Mouse (Mus musculus) CH12.LX (cell line): ENCODE results near the gene Lactbl1. TPM values are rescaled to one million over a fixed set of nuclear protein-coding genes. Genes with fewer than 3 reads are reported as not detected.

Source experiments
- DNase-seq: peaks from one replicate; pipeline ENCODE4 v3.0.0-alpha.2; 2013; ENCODE audit errors: extremely low read depth
- H3K27ac ChIP-seq: 2 replicates; pipeline ENCODE4 v1.5.1; 2012; ENCODE audit warnings: low read depth, mild to moderate bottlenecking, control low read depth, moderate library complexity; ENCODE audit not compliant: insufficient read depth
- H3K27me3 ChIP-seq: replicated peaks from 2 replicates; pipeline ENCODE3; 2012; ENCODE audit warnings: inconsistent platforms
- H3K36me3 ChIP-seq, 2 experiments: replicated peaks in 1 of 2; 2 replicates each; pipeline versions ENCODE3 to v1.6.1; 2012; ENCODE audit warnings: inconsistent platforms in 1 of 2, low read length in 1 of 2, mild to moderate bottlenecking in 1 of 2, mixed read lengths in 1 of 2, moderate library complexity in 1 of 2; ENCODE audit not compliant: control insufficient read depth in 1 of 2, insufficient read depth in 1 of 2
- H3K4me1 ChIP-seq, 2 experiments: 2 replicates each; pipeline ENCODE4 v1.6.1; 2012; ENCODE audit warnings: inconsistent platforms in 1 of 2, moderate library complexity in 1 of 2; ENCODE audit not compliant: insufficient read depth in 2 of 2, control insufficient read depth in 1 of 2
- H3K4me2 ChIP-seq: 2 replicates; pipeline ENCODE4 v1.6.1; 2012; ENCODE audit warnings: low read depth, mild to moderate bottlenecking, control low read depth; ENCODE audit not compliant: poor library complexity, insufficient read depth, severe bottlenecking
- H3K4me3 ChIP-seq, 3 experiments: fragments of 150-350 bp in 1 of 3; sonication (generic) in 1 of 3; replicated peaks in 1 of 3; 2 replicates each; pipeline versions ENCODE3 to v1.5.1; 2011 to 2012; ENCODE audit warnings: low read depth in 2 of 3, low read length in 2 of 3, mild to moderate bottlenecking in 2 of 3, moderate library complexity in 2 of 3, control low read depth in 1 of 3, improper control_type of control experiment in 1 of 3, inconsistent platforms in 1 of 3, mixed read lengths in 1 of 3; ENCODE audit not compliant: poor library complexity in 1 of 3
- H3K79me2 ChIP-seq: replicated peaks from 2 replicates; pipeline ENCODE4 v1.6.1; 2012; ENCODE audit warnings: mild to moderate bottlenecking, moderate library complexity; ENCODE audit not compliant: control insufficient read depth, poor library complexity, insufficient read depth, severe bottlenecking; ENCODE audit errors: extremely low read depth
- H3K9ac ChIP-seq: 2 replicates; pipeline ENCODE4 v1.6.1; 2012; ENCODE audit warnings: low read depth, mild to moderate bottlenecking, control low read depth, moderate library complexity; ENCODE audit not compliant: insufficient read depth
- H3K9me3 ChIP-seq: replicated peaks from 2 replicates; pipeline ENCODE3; 2012; ENCODE audit warnings: low read length, inconsistent platforms, mixed read lengths
- BHLHE40 ChIP-seq: IDR thresholded peaks from 2 replicates; pipeline ENCODE4 v1.6.1; 2011; ENCODE audit warnings: mild to moderate bottlenecking, low read depth, low read length, improper control_type of control experiment
- CHD1 ChIP-seq: IDR thresholded peaks from 2 replicates; pipeline ENCODE4 v1.6.1; 2012; ENCODE audit warnings: low read depth, low read length, improper control_type of control experiment, inconsistent platforms
- CHD2 ChIP-seq: IDR thresholded peaks from 2 replicates; pipeline ENCODE4 v1.6.1; 2011; ENCODE audit warnings: low read length, improper control_type of control experiment
- CTCF ChIP-seq, 2 experiments: IDR thresholded peaks in 1 of 2; conservative IDR thresholded peaks in 1 of 2; 2 replicates each; pipeline ENCODE4 v1.5.1; 2011 to 2012; ENCODE audit warnings: low read depth in 2 of 2, low read length in 2 of 2, improper control_type of control experiment in 1 of 2, inconsistent platforms in 1 of 2, mild to moderate bottlenecking in 1 of 2, moderate library complexity in 1 of 2
- E2F4 ChIP-seq: IDR thresholded peaks from 2 replicates; pipeline ENCODE4 v1.6.1; 2011; ENCODE audit warnings: low read depth, low read length, improper control_type of control experiment; ENCODE audit not compliant: insufficient replicate concordance
- ELF1 ChIP-seq: IDR thresholded peaks from 2 replicates; pipeline ENCODE4 v1.6.1; 2014; ENCODE audit warnings: low read depth, mild to moderate bottlenecking, inconsistent platforms, low read length, improper control_type of control experiment
- EP300 ChIP-seq: IDR thresholded peaks from 2 replicates; pipeline ENCODE4 v1.6.1; 2011; ENCODE audit warnings: low read length, improper control_type of control experiment
- ETS1 ChIP-seq: conservative IDR thresholded peaks from 2 replicates; pipeline ENCODE4 v1.6.1; 2012; ENCODE audit warnings: low read depth, mild to moderate bottlenecking, inconsistent platforms, low read length, improper control_type of control experiment, moderate library complexity
- HCFC1 ChIP-seq: IDR thresholded peaks from 2 replicates; pipeline ENCODE4 v1.6.1; 2012; ENCODE audit warnings: low read depth, mild to moderate bottlenecking, inconsistent platforms, low read length, improper control_type of control experiment
- JUN ChIP-seq: IDR thresholded peaks from 2 replicates; pipeline ENCODE4 v1.6.1; 2011; ENCODE audit warnings: low read depth, mild to moderate bottlenecking, low read length, improper control_type of control experiment, moderate library complexity; ENCODE audit not compliant: insufficient read depth
- JUND ChIP-seq: conservative IDR thresholded peaks from 2 replicates; pipeline ENCODE4 v1.6.1; 2011; ENCODE audit warnings: low read depth, low read length, improper control_type of control experiment
- MAFK ChIP-seq: IDR thresholded peaks from 2 replicates; pipeline ENCODE4 v1.6.1; 2011; ENCODE audit warnings: low read length, improper control_type of control experiment; ENCODE audit not compliant: insufficient replicate concordance
- MAX ChIP-seq: IDR thresholded peaks from 2 replicates; pipeline ENCODE4 v1.6.1; 2011; ENCODE audit warnings: low read length, improper control_type of control experiment
- MAZ ChIP-seq: IDR thresholded peaks from 2 replicates; pipeline ENCODE4 v1.6.1; 2012; ENCODE audit warnings: low read depth, mild to moderate bottlenecking, inconsistent platforms, low read length, improper control_type of control experiment, moderate library complexity
- NELFE ChIP-seq: IDR thresholded peaks from 2 replicates; pipeline ENCODE4 v1.6.1; 2011; ENCODE audit warnings: low read depth, low read length, improper control_type of control experiment
- NRF1 ChIP-seq: IDR thresholded peaks from 2 replicates; pipeline ENCODE4 v1.6.1; 2014; ENCODE audit warnings: low read depth, mild to moderate bottlenecking, inconsistent platforms, low read length, improper control_type of control experiment, moderate library complexity
- POLR2A ChIP-seq: IDR thresholded peaks from 2 replicates; pipeline ENCODE4 v1.6.1; 2011; ENCODE audit warnings: low read depth, mild to moderate bottlenecking, improper control_type of control experiment, low read length
- POLR2AphosphoS2 ChIP-seq: IDR thresholded peaks from 2 replicates; pipeline ENCODE4 v1.6.1; 2011; ENCODE audit warnings: low read depth, low read length, improper control_type of control experiment
- SIN3A ChIP-seq: IDR thresholded peaks from 2 replicates; pipeline ENCODE4 v1.6.1; 2012; ENCODE audit warnings: low read length, improper control_type of control experiment, inconsistent platforms
- SMC3 ChIP-seq: IDR thresholded peaks from 2 replicates; pipeline ENCODE4 v1.6.1; 2011; ENCODE audit warnings: low read depth, low read length, improper control_type of control experiment
- TBP ChIP-seq: conservative IDR thresholded peaks from 2 replicates; pipeline ENCODE4 v1.6.1; 2011; ENCODE audit warnings: low read depth, low read length, improper control_type of control experiment
- UBTF ChIP-seq: IDR thresholded peaks from 2 replicates; pipeline ENCODE4 v1.6.1; 2012; ENCODE audit warnings: low read depth, mild to moderate bottlenecking, inconsistent platforms, low read length, improper control_type of control experiment, moderate library complexity
- USF2 ChIP-seq: conservative IDR thresholded peaks from 2 replicates; pipeline ENCODE4 v1.6.1; 2011; ENCODE audit warnings: low read depth, low read length, improper control_type of control experiment
- ZMIZ1 ChIP-seq: IDR thresholded peaks from 2 replicates; pipeline ENCODE4 v1.6.1; 2012; ENCODE audit warnings: low read depth, mild to moderate bottlenecking, inconsistent platforms, low read length, improper control_type of control experiment
- dilution Hi-C: fragments of 300-500 bp; cut with MboI; formaldehyde crosslinking; loops from 2 replicates; pipeline ENCODE4 v1.14.3; 2020; ENCODE audit warnings: low sequenced_read_pairs; ENCODE audit not compliant: extremely low pct_unique_long_range_greater_than_20kb, extremely low pct_ligation_motif_present
- in situ Hi-C: fragments of 300-500 bp; cut with MboI; formaldehyde crosslinking; loops from 3 replicates; pipeline ENCODE4 v1.14.3; 2019; ENCODE audit warnings: low sequenced_read_pairs, low pct_ligation_motif_present, low pct_unique_long_range_greater_than_20kb, mixed read lengths
- polyA plus RNA-seq: library from polyadenylated mRNA; unstranded; fragments of >175 nt; gene quantifications from 2 replicates; pipeline ENCODE4 v1.2.1, GENCODE M21; 2012; ENCODE audit warnings: low read depth; ENCODE audit not compliant: insufficient read length
- total RNA-seq, 2 experiments: library from RNA; depleted of rRNA; stranded (reverse); fragments of 300-350 nt in 1 of 2; fragments of >200 nt in 1 of 2; gene quantifications; 2 replicates each; pipeline ENCODE4 v1.2.3; 2012 to 2014

The Lactbl1 gene
- total and polyA plus RNA-seq, 3 experiments, result not detected

DNA sequence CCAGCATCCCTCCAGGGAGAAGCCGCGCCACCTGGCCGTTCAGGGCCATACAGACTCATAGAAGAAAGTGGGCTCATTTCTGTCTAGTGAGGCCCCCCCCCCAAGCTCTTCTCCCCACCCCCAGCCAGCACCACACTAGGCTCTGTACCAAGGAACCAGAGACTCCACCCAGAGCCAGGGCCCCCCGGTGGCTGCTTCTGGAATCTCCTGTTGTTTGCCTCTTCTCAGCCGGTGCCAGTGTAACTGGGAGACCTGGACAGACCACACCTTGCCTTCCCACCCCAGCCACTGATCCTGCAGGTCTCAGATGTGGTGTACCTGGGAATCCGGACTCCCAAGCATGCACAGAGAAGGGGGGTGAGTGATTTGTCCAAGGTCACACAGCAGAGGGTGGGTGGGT lies 62.1 kb downstream of the Lactbl1 start:
- in situ Hi-C loops, result no loop called here
- H3K27ac ChIP-seq, result no peak overlapping the region
- no peaks in the 10 kb centered on the region for H3K36me3 ChIP-seq
- no peak overlapping the region for H3K4me3 ChIP-seq
- TF ChIP-seq CTCF (conservative IDR thresholded peaks at IDR 0.05 in 1 of 2, IDR thresholded peaks at IDR 0.05 in 1 of 2; ENCODE audit: low read depth in 2 of 2, low read length in 2 of 2) (peak in 1 of 2 experiments; percentile 32; a peak in 2 of 4 replicates), HCFC1 (no peak), MAZ (no peak), NRF1 (no peak), MAX (no peak), CHD1 (no peak), SMC3 (peak; percentile 14; the same call in 1 of the 2 replicates)
- DNase-seq, result no peak
- no peak overlapping the region for H3K4me2 ChIP-seq
- peaks cover 0 to 54% of the 10 kb centered on the region in 2 experiments; a peak in 2 of 4 replicates for H3K4me1 ChIP-seq
- dilution Hi-C loops, result no loop called here
- no peak overlapping the region for H3K9ac ChIP-seq
- H3K79me2 ChIP-seq, result no peaks in the 10 kb centered on the region
- no peaks in the 10 kb centered on the region for H3K9me3 ChIP-seq
- peaks cover 10% of the 10 kb centered on the region for H3K27me3 ChIP-seq

DNA sequence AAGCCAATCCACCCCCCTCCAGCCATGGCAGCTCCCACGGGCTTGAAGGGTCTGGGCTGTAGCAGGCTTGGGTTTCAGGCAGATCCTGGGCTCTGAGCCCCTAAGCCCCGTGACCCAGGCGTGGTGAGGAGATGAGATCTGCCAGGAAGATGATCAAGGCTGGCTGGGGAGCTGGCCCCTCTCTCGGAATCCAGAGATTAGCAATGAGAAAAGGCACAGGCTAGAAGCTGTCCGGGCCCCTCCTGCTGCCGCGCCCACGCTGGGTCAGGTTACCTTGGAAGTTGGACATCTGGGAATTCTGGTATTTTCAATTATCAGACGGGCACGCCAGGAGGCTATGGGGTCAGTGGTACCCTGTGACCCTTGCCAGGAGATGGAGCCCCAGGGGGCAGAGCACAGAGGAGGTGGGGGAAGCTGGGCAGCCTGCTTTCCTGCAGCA lies 63.0 kb downstream of the Lactbl1 start:
- H3K27me3 ChIP-seq, result peaks cover 4% of the 10 kb centered on the region
- no peaks in the 10 kb centered on the region for H3K79me2 ChIP-seq
- no peak overlapping the region for H3K4me2 ChIP-seq
- in situ Hi-C loops (no loop called here), dilution Hi-C loops (no loop called here)
- H3K9ac ChIP-seq, result no peak overlapping the region
- TF ChIP-seq E2F4 (no peak), TBP (no peak), CHD1 (no peak), ETS1 (no peak), NELFE (no peak), EP300 (no peak), CHD2 (no peak), MAFK (no peak), SIN3A (no peak), POLR2A (no peak), UBTF (no peak), JUND (no peak), ELF1 (no peak), POLR2AphosphoS2 (no peak), ZMIZ1 (no peak), JUN (no peak), BHLHE40 (no peak), USF2 (no peak)
- H3K36me3 ChIP-seq, result no peaks in the 10 kb centered on the region
- H3K4me1 ChIP-seq, result peaks cover 0 to 63% of the 10 kb centered on the region in 2 experiments; a peak in 2 of 4 replicates
- H3K27ac ChIP-seq, result no peak overlapping the region
- no peak for DNase-seq
- H3K4me3 ChIP-seq, result no peak overlapping the region
- H3K9me3 ChIP-seq, result no peaks in the 10 kb centered on the region
